Mouse (Mus musculus) macrophage (primary cell): ENCODE measurements around the gene Stra6. TPM values are rescaled to one million over a fixed set of nuclear protein-coding genes. Genes with fewer than 3 reads are reported as not detected.

Source experiments
- H3K27ac ChIP-seq: fragments of 350-480 bp; formaldehyde crosslinking; 2 replicates; pipeline ENCODE4 v1.9.0; 2021
- H3K36me3 ChIP-seq: fragments of 350-480 bp; formaldehyde crosslinking; 2 replicates; pipeline ENCODE4 v1.9.0; 2021; ENCODE audit errors: inconsistent target
- H3K4me3 ChIP-seq: fragments of 350-480 bp; formaldehyde crosslinking; 2 replicates; pipeline ENCODE4 v1.9.0; 2021; ENCODE audit errors: inconsistent target
- H3K79me2 ChIP-seq: fragments of 350-480 bp; formaldehyde crosslinking; 2 replicates; pipeline ENCODE4 v1.9.0; 2021; ENCODE audit errors: inconsistent target
- WGBS: methylation state at CpG from one replicate; pipeline ENCODE4 v1.1.7; 2026; ENCODE audit warnings: inconsistent platforms; ENCODE audit not compliant: missing documents; 5-methylcytosine and 5-hydroxymethylcytosine counted together
- polyA plus RNA-seq: library from polyadenylated mRNA; stranded (reverse); fragments of 250-400 nt; gene quantifications from 3 replicates; pipeline ENCODE4 v1.2.4, GENCODE M21; 2018; ENCODE audit warnings: inconsistent platforms

The Stra6 gene
- polyA plus RNA-seq, 1 experiment from 2014 or later = not detected

GRCm38 (mm10) chr9:58148806-58149205, 85.2 kb downstream of the Stra6 start:
- Histone ChIP-seq H3K4me3 (no peak overlapping the region), H3K79me2 (no peaks in the 10 kb centered on the region), H3K27ac (no peak overlapping the region), H3K36me3 (no peaks in the 10 kb centered on the region)
- 71% methylated on average over 2 of the region's 2 CpGs for WGBS

GRCm38 (mm10) chr9:58150733-58151361, 87.3 kb downstream of the Stra6 start:
- Histone ChIP-seq H3K79me2 (no peaks in the 10 kb centered on the region), H3K36me3 (no peaks in the 10 kb centered on the region), H3K27ac (no peak overlapping the region), H3K4me3 (no peak overlapping the region)
- 79% methylated on average over 4 of the region's 4 CpGs for WGBS

- Histone ChIP-seq H3K79me2 (no peaks in the 10 kb centered on the region), H3K36me3 (no peaks in the 10 kb centered on the region), H3K4me3 (no peak overlapping the region), H3K27ac (no peak overlapping the region)
- 96% methylated on average over 3 of the region's 3 CpGs for WGBS
These were observed 89.5 kb downstream of the Stra6 start for GRCm38 (mm10) chr9:58153095-58153494.

- Histone ChIP-seq H3K36me3 (no peaks in the 10 kb centered on the region), H3K27ac (no peak overlapping the region), H3K4me3 (no peak overlapping the region), H3K79me2 (no peaks in the 10 kb centered on the region)
- WGBS = 94% methylated on average over 3 of the region's 3 CpGs
These were observed 91.8 kb downstream of the Stra6 start for GRCm38 (mm10) chr9:58155366-58155765.

- 86% methylated on average over 22 of the region's 22 CpGs for WGBS
- no peaks in the 10 kb centered on the region for H3K79me2 ChIP-seq
- H3K36me3 ChIP-seq = no peaks in the 10 kb centered on the region
- no peak overlapping the region for H3K27ac ChIP-seq
- no peak overlapping the region for H3K4me3 ChIP-seq
These were observed 93.4 kb downstream of the Stra6 start for GRCm38 (mm10) chr9:58156819-58157560.

- Histone ChIP-seq H3K4me3 (no peak overlapping the region), H3K79me2 (no peaks in the 10 kb centered on the region), H3K36me3 (no peaks in the 10 kb centered on the region), H3K27ac (no peak overlapping the region)
- 92% methylated on average over 13 of the region's 13 CpGs for WGBS
These were observed 94.2 kb downstream of the Stra6 start for GRCm38 (mm10) chr9:58157838-58158237.

GRCm38 (mm10) chr9:58158541-58159311, 95.1 kb downstream of the Stra6 start:
- Histone ChIP-seq H3K27ac (no peak overlapping the region), H3K4me3 (no peak overlapping the region), H3K79me2 (no peaks in the 10 kb centered on the region), H3K36me3 (no peaks in the 10 kb centered on the region)
- 19% methylated on average over 6 of the region's 7 CpGs for WGBS

- H3K79me2 ChIP-seq = no peaks in the 10 kb centered on the region
- no peak overlapping the region for H3K4me3 ChIP-seq
- H3K36me3 ChIP-seq = no peaks in the 10 kb centered on the region
- no peak overlapping the region for H3K27ac ChIP-seq
- WGBS = 66% methylated on average over 4 of the region's 4 CpGs
These were observed 96.3 kb downstream of the Stra6 start for GRCm38 (mm10) chr9:58159855-58160254.

- 9% methylated on average over 5 of the region's 5 CpGs for WGBS
- Histone ChIP-seq H3K4me3 (no peak overlapping the region), H3K36me3 (no peaks in the 10 kb centered on the region), H3K27ac (no peak overlapping the region), H3K79me2 (no peaks in the 10 kb centered on the region)
These were observed 96.7 kb downstream of the Stra6 start for GRCm38 (mm10) chr9:58160315-58160714.

- Histone ChIP-seq H3K27ac (no peak overlapping the region), H3K79me2 (no peaks in the 10 kb centered on the region), H3K4me3 (no peak overlapping the region), H3K36me3 (no peaks in the 10 kb centered on the region)
- 93% methylated on average over 3 of the region's 3 CpGs for WGBS
These were observed 98.6 kb downstream of the Stra6 start for GRCm38 (mm10) chr9:58162173-58162572.

GRCm38 (mm10) chr9:58163146-58163545, 99.6 kb downstream of the Stra6 start:
- H3K79me2 ChIP-seq = no peaks in the 10 kb centered on the region
- WGBS = 78% methylated on average over 5 of the region's 5 CpGs
- no peaks in the 10 kb centered on the region for H3K36me3 ChIP-seq

GRCm38 (mm10) chr9:58165779-58166178, 102.2 kb downstream of the Stra6 start:
- no peak overlapping the region for H3K27ac ChIP-seq
- H3K4me3 ChIP-seq = no peak overlapping the region
- no peaks in the 10 kb centered on the region for H3K79me2 ChIP-seq
- no peaks in the 10 kb centered on the region for H3K36me3 ChIP-seq
- WGBS = 100% methylated on average over 1 of the region's 1 CpGs

More at GRCm38 (mm10) chr9:58163146-58163545, 99.6 kb downstream of the Stra6 start:
- H3K27ac ChIP-seq = no peak overlapping the region
- H3K4me3 ChIP-seq = no peak overlapping the region

- no peaks in the 10 kb centered on the region for H3K36me3 ChIP-seq
- H3K27ac ChIP-seq = no peak overlapping the region
- no peak overlapping the region for H3K4me3 ChIP-seq
- H3K79me2 ChIP-seq = no peaks in the 10 kb centered on the region
- 90% methylated on average over 3 of the region's 3 CpGs for WGBS
These were observed 105.3 kb downstream of the Stra6 start for GRCm38 (mm10) chr9:58168880-58169279.

GRCm38 (mm10) chr9:58169426-58169825, 105.8 kb downstream of the Stra6 start:
- 95% methylated on average over 6 of the region's 6 CpGs for WGBS
- Histone ChIP-seq H3K4me3 (no peak overlapping the region), H3K27ac (no peak overlapping the region), H3K36me3 (no peaks in the 10 kb centered on the region), H3K79me2 (no peaks in the 10 kb centered on the region)

- no peaks in the 10 kb centered on the region for H3K36me3 ChIP-seq
- no peak overlapping the region for H3K4me3 ChIP-seq
- 88% methylated on average over 2 of the region's 2 CpGs for WGBS
- no peaks in the 10 kb centered on the region for H3K79me2 ChIP-seq
- no peak overlapping the region for H3K27ac ChIP-seq
These were observed 109.3 kb downstream of the Stra6 start for GRCm38 (mm10) chr9:58172863-58173262.
